Comparison of ENCODE assay signal across 26 mouse cellular contexts in the genomic region with DNA sequence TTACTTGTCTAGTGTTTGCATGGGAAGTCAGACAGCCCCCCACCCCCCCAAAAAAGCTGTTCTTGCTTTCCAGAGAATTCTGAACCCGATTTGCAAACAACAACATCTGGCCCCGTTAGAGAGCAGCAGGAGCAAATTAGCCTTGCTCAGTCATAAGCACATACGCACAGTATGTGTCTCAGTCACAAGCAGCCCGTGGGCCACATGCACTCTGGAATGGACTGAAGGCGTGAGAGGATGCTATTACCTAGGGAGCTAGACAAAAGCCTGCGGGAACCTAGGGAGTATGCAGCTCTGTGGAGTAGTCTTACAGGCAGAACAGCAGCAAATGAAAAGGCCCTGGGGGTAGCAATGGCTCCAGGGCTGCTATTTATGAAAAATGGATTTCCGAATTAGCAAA. TPM values are rescaled to one million over a fixed set of nuclear protein-coding genes. Genes with fewer than 3 reads are reported as not detected.
DNase-seq lines count a peak whose midpoint lies in the region; ATAC-seq lines count a peak whose summit lies in the region.
"Had no signal": no experiment of that assay in that cellular context is flagged by ENCODE, and none has a peak within 500 bp of the region (broad histone marks: within the 10 kb centered on the region; RNA-seq: fewer than 3 reads in every experiment).

No protein-coding gene starts in this region.

- 0 out of 2 replicates have a peak, but pooled peaks cover 3% of the 10 kb centered on the region for H3K4me1 ChIP-seq in forebrain, embryonic 14.5 days (ENCODE audit: control insufficient read depth, insufficient read depth, low read length)
- peaks cover 14% of the 10 kb centered on the region for H3K4me1 ChIP-seq in forebrain, embryonic 12.5 days
- H3K4me1 ChIP-seq in midbrain, embryonic 16.5 days (ENCODE audit: control insufficient read depth, insufficient read depth, low read length): peaks cover 6% of the 10 kb centered on the region
- no peaks in the 10 kb centered on the region for H3K4me1 ChIP-seq in midbrain, embryonic 11.5 days (ENCODE audit: control insufficient read depth, insufficient read depth, low read length)
- H3K4me1 ChIP-seq in neural tube, embryonic 14.5 days (ENCODE audit: control insufficient read depth, insufficient read depth, low read length): peaks cover 9% of the 10 kb centered on the region; the same call in 1 of the 2 replicates
- H3K4me1 ChIP-seq: limb, embryonic 15.5 days had no signal

- no peaks in the 10 kb centered on the region for H3K36me3 ChIP-seq in forebrain, embryonic 14.5 days (ENCODE audit: control insufficient read depth, insufficient read depth, low read length)
- H3K36me3 ChIP-seq in forebrain, embryonic 12.5 days (replicated peaks): no peaks in the 10 kb centered on the region
- no peaks in the 10 kb centered on the region for H3K36me3 ChIP-seq in midbrain, embryonic 16.5 days (ENCODE audit: control insufficient read depth, insufficient read depth, low read length)
- no peaks in the 10 kb centered on the region for H3K36me3 ChIP-seq in midbrain, embryonic 11.5 days (ENCODE audit: control insufficient read depth, insufficient read depth, low read length)
- H3K36me3 ChIP-seq in neural tube, embryonic 14.5 days (ENCODE audit: control insufficient read depth, insufficient read depth, low read length): no peaks in the 10 kb centered on the region
- H3K36me3 ChIP-seq: embryonic facial prominence, embryonic 12.5 days; heart, embryonic 15.5 days; limb, embryonic 15.5 days had no signal

- no peaks in the 10 kb centered on the region for H3K9me3 ChIP-seq in forebrain, embryonic 14.5 days (replicated peaks; ENCODE audit: control insufficient read depth, low read length)
- H3K9me3 ChIP-seq in forebrain, embryonic 12.5 days: no peaks in the 10 kb centered on the region
- no peaks in the 10 kb centered on the region for H3K9me3 ChIP-seq in midbrain, embryonic 16.5 days (replicated peaks; ENCODE audit: control insufficient read depth, low read length, poor library complexity, severe bottlenecking)
- no peaks in the 10 kb centered on the region for H3K9me3 ChIP-seq in midbrain, embryonic 11.5 days (ENCODE audit: control insufficient read depth, low read length)
- H3K9me3 ChIP-seq in neural tube, embryonic 14.5 days (ENCODE audit: control insufficient read depth, low read length): no peaks in the 10 kb centered on the region
- H3K9me3 ChIP-seq: embryonic facial prominence, embryonic 12.5 days; heart, embryonic 15.5 days; limb, embryonic 15.5 days had no signal

- no peaks in the 10 kb centered on the region for H3K27me3 ChIP-seq in forebrain, embryonic 14.5 days (replicated peaks; ENCODE audit: control insufficient read depth, insufficient read depth, low read length)
- H3K27me3 ChIP-seq in forebrain, embryonic 12.5 days: no peaks in the 10 kb centered on the region
- H3K27me3 ChIP-seq in midbrain, embryonic 16.5 days (ENCODE audit: control insufficient read depth, insufficient read depth, low read depth, low read length): no peaks in the 10 kb centered on the region
- no peaks in the 10 kb centered on the region for H3K27me3 ChIP-seq in midbrain, embryonic 11.5 days (ENCODE audit: control insufficient read depth, insufficient read depth, low read length)
- no peaks in the 10 kb centered on the region for H3K27me3 ChIP-seq in neural tube, embryonic 14.5 days (ENCODE audit: control insufficient read depth, insufficient read depth, low read length)
- H3K27me3 ChIP-seq: embryonic facial prominence, embryonic 12.5 days; limb, embryonic 15.5 days had no signal

- peak overlapping the region; percentile 39; the same call in 1 of the 2 replicates for H3K27ac ChIP-seq in forebrain, embryonic 14.5 days (ENCODE audit: low read depth, low read length)
- no peak overlapping the region for H3K27ac ChIP-seq in forebrain, embryonic 12.5 days
- no peak overlapping the region for H3K27ac ChIP-seq in midbrain, embryonic 16.5 days (ENCODE audit: low read length)
- H3K27ac ChIP-seq in midbrain, embryonic 11.5 days (ENCODE audit: low read depth, low read length): no peak overlapping the region
- H3K27ac ChIP-seq in neural tube, embryonic 14.5 days (ENCODE audit: low read depth, low read length): peak overlapping the region; percentile 49; the same call in 1 of the 2 replicates
- H3K27ac ChIP-seq: embryonic facial prominence, embryonic 12.5 days; gastrocnemius, adult 2 months; heart, embryonic 15.5 days; limb, embryonic 15.5 days; liver, embryonic 14.5 days had no signal

- no peak overlapping the region for H3K9ac ChIP-seq in forebrain, embryonic 14.5 days (ENCODE audit: low read length)
- H3K9ac ChIP-seq in forebrain, embryonic 12.5 days: no peak overlapping the region
- no peak overlapping the region for H3K9ac ChIP-seq in midbrain, embryonic 16.5 days (ENCODE audit: low read depth, low read length)
- H3K9ac ChIP-seq in midbrain, embryonic 11.5 days (ENCODE audit: low read length): no peak overlapping the region
- no peak overlapping the region for H3K9ac ChIP-seq in neural tube, embryonic 14.5 days (replicated peaks; ENCODE audit: low read depth, low read length)
- H3K9ac ChIP-seq: embryonic facial prominence, embryonic 12.5 days; heart, embryonic 15.5 days; limb, embryonic 15.5 days; liver, embryonic 14.5 days; lung, embryonic 14.5 days had no signal

- H3K4me3 ChIP-seq in forebrain, embryonic 14.5 days (ENCODE audit: low read depth, low read length): no peak overlapping the region
- no peak overlapping the region for H3K4me3 ChIP-seq in forebrain, embryonic 12.5 days (replicated peaks)
- H3K4me3 ChIP-seq in midbrain, embryonic 16.5 days (ENCODE audit: low read depth, low read length): no peak overlapping the region
- no peak overlapping the region for H3K4me3 ChIP-seq in midbrain, embryonic 11.5 days (ENCODE audit: low read depth, low read length)
- H3K4me3 ChIP-seq in neural tube, embryonic 14.5 days (ENCODE audit: low read depth, low read length): no peak overlapping the region
- H3K4me3 ChIP-seq: embryonic facial prominence, embryonic 12.5 days; gastrocnemius, adult 2 months; heart, embryonic 15.5 days; limb, embryonic 15.5 days; megakaryocyte, embryonic 14.5 days had no signal

- DNase-seq in forebrain, embryonic 14.5 days (ENCODE audit: low spot score): peak; percentile 46
- no peak for DNase-seq in midbrain, embryonic 11.5 days (ENCODE audit: low spot score, missing footprints)
- DNase-seq in R1 (ENCODE audit: low read depth, low spot score): peak; percentile 76
- no peak for DNase-seq in adrenal gland, postnatal 14 days
- no peak for DNase-seq in adrenal gland, postnatal 25 days
- DNase-seq: cerebellum, adult 18-20 months; cerebellum, postnatal 14 days; gastrocnemius, adult 2 months; heart, postnatal 36 days; kidney, adult 11 months; layer of hippocampus, adult 9-11 months; lung, embryonic 14.5 days; thymus, adult 18-20 months; thymus, postnatal 36 days had no signal

- WGBS in forebrain, embryonic 14.5 days: 47% methylated on average over 7 of the region's 7 CpGs
- WGBS in forebrain, embryonic 12.5 days: 50% methylated on average over 7 of the region's 7 CpGs
- 48% methylated on average over 7 of the region's 7 CpGs for WGBS in midbrain, embryonic 16.5 days
- WGBS in midbrain, embryonic 11.5 days: 73% methylated on average over 7 of the region's 7 CpGs
- WGBS in neural tube, embryonic 14.5 days: 45% methylated on average over 7 of the region's 7 CpGs

- H3K4me2 ChIP-seq in forebrain, embryonic 14.5 days (ENCODE audit: low read length): no peak overlapping the region
- no peak overlapping the region for H3K4me2 ChIP-seq in forebrain, embryonic 12.5 days
- H3K4me2 ChIP-seq in midbrain, embryonic 16.5 days (ENCODE audit: low read length): no peak overlapping the region
- no peak overlapping the region for H3K4me2 ChIP-seq in midbrain, embryonic 11.5 days
- H3K4me2 ChIP-seq in neural tube, embryonic 14.5 days (ENCODE audit: low read depth, low read length): no peak overlapping the region
- H3K4me2 ChIP-seq: embryonic facial prominence, embryonic 12.5 days; heart, embryonic 15.5 days; limb, embryonic 15.5 days; lung, embryonic 14.5 days had no signal

- no peak for ATAC-seq in forebrain, embryonic 14.5 days
- no peak for ATAC-seq in forebrain, embryonic 12.5 days (ENCODE audit: low FRiP score)
- ATAC-seq in midbrain, embryonic 16.5 days: 0 out of 2 replicates have a peak, but pooled peaks have one; percentile 46
- no peak for ATAC-seq in midbrain, embryonic 11.5 days (ENCODE audit: low FRiP score)
- ATAC-seq in neural tube, embryonic 14.5 days (ENCODE audit: low read depth): peak; percentile 19; the same call in 1 of the 2 replicates

RNA-seq across cellular contexts. Expression of a gene that starts 3.3 kb away (rescaled TPM):
- 0.71 and 1.2 TPM in 2 replicates for polyA plus RNA-seq in forebrain, embryonic 14.5 days (2014; fragmentation: Nextera tagmentation; extraction: Ambion mirVana)
- polyA plus RNA-seq in forebrain, embryonic 12.5 days (2016; fragmentation: Nextera tagmentation; extraction: Ambion mirVana): 0.28 and 0.31 TPM in 2 replicates
- polyA plus RNA-seq in midbrain, embryonic 16.5 days (2015; fragmentation: Nextera tagmentation; extraction: Ambion mirVana): 0.21 TPM in 1 of 2 replicates, not detected in the other
- 0.20 TPM in 1 of 2 replicates, not detected in the other for polyA plus RNA-seq in midbrain, embryonic 11.5 days (2014; fragmentation: Nextera tagmentation; extraction: Ambion mirVana)
- 0.33 and 0.66 TPM in 2 replicates for polyA plus RNA-seq in neural tube, embryonic 14.5 days (2014; fragmentation: Nextera tagmentation; extraction: Ambion mirVana)
- total RNA-seq in adrenal gland, postnatal 14 days (2021): 1.2 TPM in 2 replicates
- total RNA-seq in adrenal gland, postnatal 25 days (2021): 0.76 TPM in 1 of 2 replicates, not detected in the other
- total RNA-seq: gastrocnemius, adult 2 months; gastrocnemius, postnatal 4 days; heart, postnatal 36 days; monocyte, adult 5-6 weeks had no signal
- polyA plus RNA-seq: embryonic facial prominence, embryonic 12.5 days; heart, embryonic 15.5 days; kidney, embryonic 16.5 days; limb, embryonic 15.5 days; neural tube, embryonic 11.5 days had no signal

RNA-seq across cellular contexts. Expression of a gene that starts 22.5 kb away (rescaled TPM):
- polyA plus RNA-seq in forebrain, embryonic 14.5 days (2014; fragmentation: Nextera tagmentation; extraction: Ambion mirVana): 5.0 and 8.0 TPM in 2 replicates
- polyA plus RNA-seq in forebrain, embryonic 12.5 days (2016; fragmentation: Nextera tagmentation; extraction: Ambion mirVana): 7.8 and 8.3 TPM in 2 replicates
- polyA plus RNA-seq in midbrain, embryonic 16.5 days (2015; fragmentation: Nextera tagmentation; extraction: Ambion mirVana): 4.3 and 4.5 TPM in 2 replicates
- 5.8 and 7.5 TPM in 2 replicates for polyA plus RNA-seq in midbrain, embryonic 11.5 days (2014; fragmentation: Nextera tagmentation; extraction: Ambion mirVana)
- polyA plus RNA-seq in neural tube, embryonic 14.5 days (2014; fragmentation: Nextera tagmentation; extraction: Ambion mirVana): 5.5 and 6.7 TPM in 2 replicates
- 6.7 and 11.6 TPM in 2 replicates for total RNA-seq in adrenal gland, postnatal 14 days (2021)
- total RNA-seq in adrenal gland, postnatal 25 days (2021): 10.0 and 13.3 TPM in 2 replicates

RNA-seq across cellular contexts. Expression of a gene that starts 49.9 kb away (rescaled TPM):
- 53.1 and 61.9 TPM in 2 replicates for polyA plus RNA-seq in forebrain, embryonic 14.5 days (2014; fragmentation: Nextera tagmentation; extraction: Ambion mirVana)
- 68.8 and 69.2 TPM in 2 replicates for polyA plus RNA-seq in forebrain, embryonic 12.5 days (2016; fragmentation: Nextera tagmentation; extraction: Ambion mirVana)
- 71.3 and 74.9 TPM in 2 replicates for polyA plus RNA-seq in midbrain, embryonic 16.5 days (2015; fragmentation: Nextera tagmentation; extraction: Ambion mirVana)
- polyA plus RNA-seq in midbrain, embryonic 11.5 days (2014; fragmentation: Nextera tagmentation; extraction: Ambion mirVana): 63.8 and 68.2 TPM in 2 replicates
- polyA plus RNA-seq in neural tube, embryonic 14.5 days (2014; fragmentation: Nextera tagmentation; extraction: Ambion mirVana): 64.9 and 77.6 TPM in 2 replicates
- 78.2 and 90.1 TPM in 2 replicates for total RNA-seq in adrenal gland, postnatal 14 days (2021)
- total RNA-seq in adrenal gland, postnatal 25 days (2021): 101 and 105 TPM in 2 replicates

Comparison
In these comparisons a context has a peak if more than half of its experiments do, and no peak if none do; other contexts are left out.
1. ATAC-seq: peak in midbrain, embryonic 16.5 days (single experiment) and neural tube, embryonic 14.5 days (single experiment); none in forebrain, embryonic 14.5 days (single experiment), forebrain, embryonic 12.5 days (single experiment) and midbrain, embryonic 11.5 days (single experiment).
2. H3K27ac ChIP-seq: peak in forebrain, embryonic 14.5 days (single experiment) and neural tube, embryonic 14.5 days (single experiment); none in forebrain, embryonic 12.5 days (single experiment), midbrain, embryonic 16.5 days (single experiment) and midbrain, embryonic 11.5 days (single experiment).
3. DNase-seq: peak in forebrain, embryonic 14.5 days (single experiment) and R1 (single experiment); none in midbrain, embryonic 11.5 days (single experiment), adrenal gland, postnatal 14 days (single experiment) and adrenal gland, postnatal 25 days (single experiment).